Mouse (Mus musculus) ES-E14 (cell line): ENCODE data around the gene Ogfod2. TPM values are rescaled to one million over a fixed set of nuclear protein-coding genes. Genes with fewer than 3 reads are reported as not detected.

Experiments used
- DNase-seq: peaks from one replicate; pipeline ENCODE4 v3.0.0-alpha.2; 2013; ENCODE audit warnings: low read depth, low spot score
- H3K27ac ChIP-seq: 2 replicates; pipeline ENCODE4 v1.5.1; 2012; ENCODE audit warnings: low read depth, mild to moderate bottlenecking, low read length, moderate library complexity, mixed read lengths; ENCODE audit not compliant: poor library complexity, insufficient read depth, severe bottlenecking
- H3K36me3 ChIP-seq: 2 replicates; pipeline ENCODE4 v1.6.1; 2012; ENCODE audit warnings: mild to moderate bottlenecking, low read length, moderate library complexity, mixed read lengths; ENCODE audit not compliant: control insufficient read depth, poor library complexity, insufficient read depth, severe bottlenecking
- H3K4me1 ChIP-seq, 2 experiments: fragments of 150-350 bp in 1 of 2; sonication (generic) in 1 of 2; 2 replicates each; pipeline ENCODE4 v1.6.1; 2012; ENCODE audit warnings: low read length in 2 of 2, mild to moderate bottlenecking in 1 of 2, mixed read lengths in 1 of 2; ENCODE audit not compliant: control insufficient read depth in 2 of 2, insufficient read depth in 2 of 2, poor library complexity in 1 of 2
- H3K4me3 ChIP-seq, 2 experiments: fragments of 150-350 bp in 1 of 2; sonication (generic) in 1 of 2; 2 replicates each; pipeline ENCODE4 v1.5.1; 2012; ENCODE audit warnings: low read length in 2 of 2, low read depth in 1 of 2, mild to moderate bottlenecking in 1 of 2, mixed read lengths in 1 of 2; ENCODE audit not compliant: insufficient read depth in 1 of 2, poor library complexity in 1 of 2, severe bottlenecking in 1 of 2
- H3K9ac ChIP-seq: 2 replicates; pipeline ENCODE4 v1.6.1; 2012; ENCODE audit warnings: low read depth, mild to moderate bottlenecking, low read length, mixed read lengths; ENCODE audit not compliant: poor library complexity, insufficient read depth, severe bottlenecking
- H3K9me3 ChIP-seq: fragments of 150-350 bp; sonication (generic); 2 replicates; pipeline ENCODE4 v1.6.1; 2012; ENCODE audit warnings: low read depth, mild to moderate bottlenecking, low read length; ENCODE audit not compliant: control insufficient read depth, insufficient read depth
- CHD2 ChIP-seq: IDR thresholded peaks from 2 replicates; pipeline ENCODE4 v1.6.1; 2014; ENCODE audit warnings: mild to moderate bottlenecking, low read depth, low read length, inconsistent platforms
- HCFC1 ChIP-seq: IDR thresholded peaks from 2 replicates; pipeline ENCODE4 v1.6.1; 2012; ENCODE audit warnings: low read length, inconsistent platforms, borderline replicate concordance; ENCODE audit not compliant: insufficient read depth
- MAFK ChIP-seq: IDR thresholded peaks from 2 replicates; pipeline ENCODE4 v1.6.1; 2014; ENCODE audit warnings: mild to moderate bottlenecking, low read depth, low read length, inconsistent platforms; ENCODE audit not compliant: insufficient read depth
- ZC3H11A ChIP-seq: IDR thresholded peaks from 2 replicates; pipeline ENCODE4 v1.6.1; 2012; ENCODE audit warnings: low read depth, mild to moderate bottlenecking, inconsistent platforms, low read length, borderline replicate concordance
- ZNF384 ChIP-seq: IDR thresholded peaks from 2 replicates; pipeline ENCODE4 v1.6.1; 2012; ENCODE audit warnings: low read depth, low read length, inconsistent platforms
- in situ Hi-C, 2 experiments: fragments of 600-800 bp; cut with MboI; formaldehyde crosslinking; loops; one replicate each; pipeline ENCODE4 v1.15.1; 2025; ENCODE audit warnings: low sequenced_read_pairs in 2 of 2, inconsistent platforms in 1 of 2; ENCODE audit not compliant: unreplicated experiment in 2 of 2
- total RNA-seq: library from RNA; depleted of rRNA; stranded (reverse); fragments of 300-350 nt; gene quantifications from 2 replicates; pipeline ENCODE4 v1.2.3, GENCODE M21; 2012

Ogfod2 gene
- total RNA-seq, 1 experiment, result 7.8 TPM

- in situ Hi-C loops, result no loop called here
- Histone ChIP-seq H3K9ac (peak overlapping the region; percentile 100; the same call in 1 of the 2 replicates), H3K4me1 (peaks cover 0 to 17% of the 10 kb centered on the region in 2 experiments; a peak in 2 of 4 replicates), H3K27ac (no peak overlapping the region), H3K4me3 (peak overlapping the region; percentile 97 to 100; a peak in 3 of 4 replicates), H3K9me3 (no peaks in the 10 kb centered on the region; the same call in 1 of the 2 replicates), H3K36me3 (peaks cover 18% of the 10 kb centered on the region)
- no peak for TF ChIP-seq MAFK
- no peak for TF ChIP-seq ZNF384
- no peak for TF ChIP-seq HCFC1
- TF ChIP-seq ZC3H11A, result no peak
- TF ChIP-seq CHD2, result no peak
- no peak for DNase-seq
These were observed 3.4 kb downstream of the Ogfod2 start for GRCm38 (mm10) chr5:124115531-124115930.

GRCm38 (mm10) chr5:124115990-124116845 lies 4.1 kb downstream of the Ogfod2 start, which contains the start of gene Arl6ip4:
Arl6ip4 (plus strand) TSS chr5:124116089.
- Histone ChIP-seq H3K27ac (peak within 1 kb of the TSS; percentile 59; the same call in 1 of the 2 replicates), H3K9me3 (no peaks in the 10 kb centered on the region; the same call in 1 of the 2 replicates), H3K4me1 (peaks cover 0 to 19% of the 10 kb centered on the region in 2 experiments; a peak in 2 of 4 replicates), H3K9ac (peak within 1 kb of the TSS; percentile 100), H3K4me3 (peak within 1 kb of the TSS; percentile 97 to 100), H3K36me3 (peaks cover 18% of the 10 kb centered on the region)
- TF ChIP-seq ZNF384 (no peak), HCFC1 (peak; percentile 87)
- DNase-seq, result no peak
- in situ Hi-C loops, result no loop called here

- in situ Hi-C loops, result no loop called here
- H3K4me3 ChIP-seq, result no peak overlapping the region
- DNase-seq, result no peak
- H3K36me3 ChIP-seq, result peaks cover 18% of the 10 kb centered on the region
- no peak for TF ChIP-seq CHD2
- no peak overlapping the region for H3K9ac ChIP-seq
- no peak overlapping the region for H3K27ac ChIP-seq
- H3K9me3 ChIP-seq, result no peaks in the 10 kb centered on the region
- peaks cover 0 to 23% of the 10 kb centered on the region in 2 experiments; a peak in 3 of 4 replicates for H3K4me1 ChIP-seq
These were observed 7.1 kb downstream of the Ogfod2 start for GRCm38 (mm10) chr5:124119204-124119603.

GRCm38 (mm10) chr5:124122357-124122756 lies 10.3 kb downstream of the Ogfod2 start:
- Histone ChIP-seq H3K9ac (no peak overlapping the region), H3K4me3 (no peak overlapping the region), H3K9me3 (no peaks in the 10 kb centered on the region), H3K4me1 (peaks cover 0 to 18% of the 10 kb centered on the region in 2 experiments; a peak in 3 of 4 replicates), H3K27ac (no peak overlapping the region), H3K36me3 (peaks cover 18% of the 10 kb centered on the region)
- DNase-seq, result no peak
- in situ Hi-C loops, result no loop called here
- TF ChIP-seq ZNF384 (no peak), HCFC1 (no peak)

GRCm38 (mm10) chr5:124125093-124125492 lies 13.0 kb downstream of the Ogfod2 start:
- H3K27ac ChIP-seq, result no peak overlapping the region
- no peak for DNase-seq
- peaks cover 0 to 9% of the 10 kb centered on the region in 2 experiments; a peak in 3 of 4 replicates for H3K4me1 ChIP-seq
- TF ChIP-seq MAFK, result no peak
- TF ChIP-seq ZNF384, result no peak
- no peak for TF ChIP-seq CHD2
- no peak for TF ChIP-seq HCFC1
- no peak for TF ChIP-seq ZC3H11A
- no peak overlapping the region for H3K4me3 ChIP-seq
- H3K9me3 ChIP-seq, result no peaks in the 10 kb centered on the region
- in situ Hi-C loops, result no loop called here
- no peak overlapping the region for H3K9ac ChIP-seq
- no peaks in the 10 kb centered on the region for H3K36me3 ChIP-seq
